Mouse (Mus musculus): ENCODE data around the gene Itgb6.

The Itgb6 gene

GRCm38 (mm10) chr2:60713857-60714256 lies 8.6 kb downstream of the Itgb6 start:
- no peak for DNase-seq (ENCODE audit: low read depth in 1 of 2, low spot score in 2 of 2)

- no peak for DNase-seq (ENCODE audit: low read depth in 1 of 2, low spot score in 2 of 2)
Observed at GRCm38 (mm10) chr2:60712891-60713290, 9.6 kb downstream of the Itgb6 start.

- no peak for DNase-seq (ENCODE audit: low read depth in 1 of 2, low spot score in 2 of 2)
Observed at GRCm38 (mm10) chr2:60712483-60712882, 10.0 kb downstream of the Itgb6 start.

DNA sequence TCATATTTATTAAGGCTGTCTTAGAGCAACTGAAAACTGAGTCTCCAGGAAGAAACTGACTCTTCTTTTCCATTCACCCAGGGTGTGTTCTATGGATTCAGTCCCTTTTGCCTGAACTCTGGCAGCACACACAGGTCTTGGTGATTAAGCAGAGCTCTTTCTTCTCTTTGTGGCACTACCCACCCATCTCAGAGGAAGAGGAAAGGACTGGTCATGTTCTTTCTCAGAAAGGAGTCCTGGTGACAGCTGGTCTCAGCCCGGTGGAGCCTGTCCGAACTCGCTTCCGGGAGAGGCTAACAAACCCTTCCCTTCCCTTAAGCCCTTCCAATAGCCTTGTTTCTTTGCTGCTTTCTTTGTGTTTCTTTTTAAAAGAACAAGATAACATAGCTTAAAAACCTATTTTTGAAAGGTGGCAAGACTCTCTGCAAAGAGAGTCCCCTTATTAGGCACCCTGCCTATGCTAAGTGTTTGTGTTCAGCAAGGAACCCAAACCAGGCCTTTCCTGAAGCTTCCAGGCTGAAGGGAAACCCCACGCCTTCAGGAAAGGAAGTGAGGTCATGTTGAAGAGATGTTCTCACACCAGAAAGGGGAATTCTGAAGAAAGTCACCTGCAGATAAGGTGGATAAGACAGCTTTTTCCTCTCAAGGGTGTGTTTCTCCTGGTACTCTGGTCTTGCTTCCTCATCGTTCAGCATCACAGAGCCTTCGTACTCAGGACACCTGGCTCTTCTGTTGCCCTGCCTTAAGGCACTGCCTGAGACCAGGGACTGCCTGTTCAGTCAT lies 11.2 kb downstream of the Itgb6 start:
- no peak for DNase-seq (ENCODE audit: low read depth in 1 of 2, low spot score in 2 of 2)

DNA sequence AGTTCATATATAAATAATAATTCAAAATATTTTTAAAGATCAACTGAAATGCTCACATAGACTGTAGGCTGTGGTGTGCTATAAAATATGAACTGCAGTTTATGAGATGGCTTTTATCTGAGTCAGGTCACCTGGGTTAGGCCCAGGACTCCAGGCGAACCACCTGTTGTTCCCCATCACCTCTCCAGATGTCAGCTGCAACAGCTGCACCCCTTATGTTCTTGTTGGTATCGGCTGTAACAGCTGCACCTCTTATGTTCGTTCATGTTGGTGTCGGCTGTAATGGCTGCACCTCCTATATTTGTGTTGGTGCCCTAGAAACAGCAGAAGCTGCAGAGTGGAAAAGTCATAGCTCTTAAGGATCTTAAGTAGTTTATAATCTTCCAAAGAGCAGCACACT lies 12.1 kb downstream of the Itgb6 start:
- DNase-seq (ENCODE audit: low read depth in 1 of 2, low spot score in 2 of 2): no peak

GRCm38 (mm10) chr2:60708671-60709070 lies 13.8 kb downstream of the Itgb6 start:
- DNase-seq (ENCODE audit: low read depth in 1 of 2, low spot score in 2 of 2): no peak

- DNase-seq (ENCODE audit: low read depth in 1 of 2, low spot score in 2 of 2): no peak
Observed at GRCm38 (mm10) chr2:60706866-60707265, 15.6 kb downstream of the Itgb6 start.

GRCm38 (mm10) chr2:60705426-60705825 lies 17.0 kb downstream of the Itgb6 start:
- DNase-seq (ENCODE audit: low read depth in 1 of 2, low spot score in 2 of 2): no peak

- no peak for DNase-seq (ENCODE audit: low read depth in 1 of 2, low spot score in 2 of 2)
Observed at GRCm38 (mm10) chr2:60703315-60703714, 19.1 kb downstream of the Itgb6 start.

- DNase-seq (ENCODE audit: low read depth in 1 of 2, low spot score in 2 of 2): no peak
Observed at GRCm38 (mm10) chr2:60700956-60701355, 21.5 kb downstream of the Itgb6 start.

DNA sequence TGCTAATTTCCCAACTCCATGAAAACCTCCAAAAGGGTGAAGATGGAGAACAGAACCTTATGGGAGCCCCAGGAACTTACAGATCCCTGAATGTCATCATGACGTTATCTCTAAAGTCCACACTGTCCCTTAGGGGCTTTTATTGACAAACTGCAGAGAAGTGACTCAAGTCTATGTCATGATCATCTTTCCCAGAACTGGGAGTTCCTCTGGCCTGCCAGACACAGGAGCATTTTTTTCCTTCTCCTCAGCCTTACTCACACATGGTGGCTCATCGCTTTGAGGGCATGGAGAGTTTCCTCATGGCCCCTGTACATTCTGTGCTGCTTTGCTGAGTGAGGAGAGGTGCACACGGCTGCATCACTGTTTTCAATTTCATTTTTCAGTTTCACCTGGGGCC lies 22.4 kb downstream of the Itgb6 start:
- DNase-seq (ENCODE audit: low read depth in 1 of 2, low spot score in 2 of 2): no peak

DNA sequence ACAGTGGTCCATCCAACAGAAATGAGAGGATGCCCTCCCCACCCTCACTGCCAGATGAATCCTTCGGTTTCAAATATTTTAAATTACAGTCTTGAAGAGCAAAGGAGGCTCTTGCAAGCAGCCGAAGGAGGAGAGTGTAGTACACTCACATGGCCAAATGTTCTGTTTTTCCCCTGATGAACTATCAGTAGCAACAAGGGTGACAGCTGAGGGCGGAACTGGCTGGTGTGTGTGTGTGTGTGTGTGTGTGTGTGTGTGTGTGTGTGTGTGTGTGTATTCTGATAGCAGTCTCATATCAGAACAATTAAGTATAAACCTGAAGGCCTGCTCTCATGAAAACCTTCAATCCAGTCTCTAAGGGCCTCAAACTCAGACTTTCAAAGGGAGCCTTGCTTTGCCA lies 22.9 kb downstream of the Itgb6 start:
- DNase-seq (ENCODE audit: low read depth in 1 of 2, low spot score in 2 of 2): no peak

GRCm38 (mm10) chr2:60698155-60698554 lies 24.3 kb downstream of the Itgb6 start:
- DNase-seq (ENCODE audit: low read depth in 1 of 2, low spot score in 2 of 2): no peak

GRCm38 (mm10) chr2:60697530-60697929 lies 24.9 kb downstream of the Itgb6 start:
- no peak for DNase-seq (ENCODE audit: low read depth in 1 of 2, low spot score in 2 of 2)

- no peak for DNase-seq (ENCODE audit: low read depth in 1 of 2, low spot score in 2 of 2)
Observed at GRCm38 (mm10) chr2:60696559-60696958, 25.9 kb downstream of the Itgb6 start.

DNA sequence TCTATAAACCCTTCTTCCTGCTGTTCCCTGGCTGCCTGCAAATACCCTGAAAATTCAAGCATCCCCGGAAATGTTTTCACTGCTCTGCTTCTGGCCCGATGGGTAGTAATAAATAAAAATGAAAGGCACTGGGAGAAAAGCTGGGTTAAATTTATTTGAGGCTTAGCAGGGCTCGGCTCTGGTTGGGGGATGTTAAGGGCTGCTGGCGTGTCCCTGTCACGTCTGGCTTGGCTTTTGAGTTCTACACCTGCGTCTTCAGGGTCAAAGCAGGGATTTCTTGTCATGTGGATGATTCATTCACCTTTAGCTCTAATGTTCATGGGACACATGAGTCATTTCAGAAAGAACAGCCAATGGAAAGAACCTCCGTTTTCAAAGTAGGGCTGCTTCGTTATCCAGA lies 26.7 kb downstream of the Itgb6 start:
- no peak for DNase-seq (ENCODE audit: low read depth in 1 of 2, low spot score in 2 of 2)

DNA sequence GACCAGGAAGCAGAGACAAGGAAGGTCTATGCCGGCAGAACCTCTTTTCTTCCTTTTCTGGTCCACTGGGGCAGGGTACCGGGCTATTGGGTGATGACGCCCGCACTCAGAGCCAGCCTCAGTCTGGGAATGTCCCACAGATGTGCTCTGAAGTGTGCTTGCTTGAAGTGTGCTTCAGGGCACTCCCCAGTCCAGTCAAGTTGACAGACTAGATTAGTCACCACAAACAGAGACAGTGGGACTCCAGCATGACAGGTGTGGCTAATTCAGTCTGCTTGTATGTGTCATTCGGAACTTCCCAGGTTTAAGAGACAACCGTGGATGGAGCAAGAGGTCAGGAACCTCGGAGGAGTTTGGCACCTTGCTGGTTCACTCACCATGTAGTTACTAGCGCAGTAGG lies 27.9 kb downstream of the Itgb6 start:
- DNase-seq (ENCODE audit: low read depth in 1 of 2, low spot score in 2 of 2): no peak

- no peak for DNase-seq (ENCODE audit: low read depth in 1 of 2, low spot score in 2 of 2)
Observed at GRCm38 (mm10) chr2:60692239-60692638, 30.2 kb downstream of the Itgb6 start.

GRCm38 (mm10) chr2:60690212-60690611 lies 32.2 kb downstream of the Itgb6 start:
- DNase-seq (ENCODE audit: low read depth in 1 of 2, low spot score in 2 of 2): no peak

DNA sequence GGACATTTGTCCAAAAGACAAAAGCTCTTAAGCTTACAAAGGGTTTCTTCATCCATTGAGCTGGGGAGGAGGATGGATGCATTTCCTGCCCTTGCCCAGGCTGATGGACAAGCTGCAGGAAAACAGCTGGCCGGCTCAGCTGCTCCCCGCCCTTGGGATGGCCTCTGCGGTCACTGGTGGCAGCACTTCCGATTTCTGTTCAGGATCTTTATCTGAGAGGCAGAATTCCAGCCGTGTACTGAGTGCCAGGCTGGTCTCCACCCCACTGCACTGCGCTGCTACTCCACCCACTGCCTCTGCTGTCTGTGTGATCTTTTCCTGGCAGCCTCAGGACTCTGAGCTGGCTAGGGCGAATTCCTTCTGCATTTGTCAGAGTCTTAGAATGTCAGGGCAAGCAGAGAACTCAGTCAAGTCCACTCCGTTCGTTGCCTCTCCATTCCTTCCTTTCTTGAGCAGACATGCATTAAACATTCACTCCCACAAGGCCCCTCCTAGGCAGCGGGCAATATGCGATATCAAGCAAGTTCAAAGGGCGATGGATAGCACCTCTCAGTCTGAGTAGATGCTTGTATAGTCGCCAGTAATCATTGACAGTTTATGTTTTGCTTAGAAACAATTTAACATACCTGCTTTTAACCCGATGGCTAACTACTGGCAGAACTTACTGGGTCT lies 33.4 kb downstream of the Itgb6 start:
- no peak for DNase-seq (ENCODE audit: low read depth in 1 of 2, low spot score in 2 of 2)

DNA sequence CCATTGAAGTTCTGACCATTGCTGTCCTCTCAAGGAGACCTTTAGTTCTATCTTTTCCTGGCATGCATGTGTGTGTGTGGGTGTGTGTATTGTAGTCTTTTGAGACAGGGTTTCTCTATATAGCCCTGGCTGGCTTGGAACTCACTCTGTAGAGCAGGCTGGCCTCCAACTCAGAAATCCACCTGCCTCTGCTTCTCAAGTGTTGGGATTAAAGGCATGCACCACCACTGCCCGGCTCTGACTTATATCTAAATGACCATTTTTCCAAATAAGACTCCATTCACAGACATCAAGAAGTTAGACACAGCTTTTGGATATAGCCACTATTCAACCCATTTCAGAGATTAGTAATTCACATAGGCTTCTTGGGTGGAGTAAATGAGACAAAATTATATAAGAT lies 34.3 kb downstream of the Itgb6 start:
- DNase-seq (ENCODE audit: low read depth in 1 of 2, low spot score in 2 of 2): no peak

DNA sequence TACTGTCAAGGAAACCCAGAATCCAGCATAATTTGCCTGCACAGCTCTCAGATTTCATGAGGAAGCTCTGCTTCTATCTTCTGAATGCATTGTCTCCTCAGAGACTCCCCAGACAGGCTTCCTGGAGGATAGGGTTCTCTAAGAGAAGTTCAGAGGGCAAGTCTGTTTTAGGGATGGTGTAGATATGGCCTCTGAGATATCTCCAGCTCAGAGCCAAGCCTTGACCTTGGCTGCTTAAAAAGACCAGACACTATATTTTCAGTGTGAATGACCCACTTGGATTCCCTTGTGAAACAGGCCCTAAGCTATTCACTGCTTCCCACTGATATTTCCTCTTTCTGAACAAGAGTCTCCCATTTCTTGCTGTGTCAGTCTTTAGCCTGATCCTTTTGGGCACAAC lies 36.5 kb downstream of the Itgb6 start:
- no peak for DNase-seq (ENCODE audit: low read depth in 1 of 2, low spot score in 2 of 2)

- DNase-seq (ENCODE audit: low read depth in 1 of 2, low spot score in 2 of 2): no peak
Observed at GRCm38 (mm10) chr2:60684168-60684567, 38.3 kb downstream of the Itgb6 start.
